Mouse (Mus musculus): Measurements from ENCODE around the gene Usp40. TPM values are rescaled to one million over a fixed set of nuclear protein-coding genes. Genes with fewer than 3 reads are reported as not detected.
A peak's percentile ranks its signal among the peaks of the same experiment; 100 is the strongest.
"Not testable (repeated sequence)": the region's sequence is repeated elsewhere in the genome, so short reads cannot be mapped to it uniquely, and the experiment has no call there.

Usp40 gene
- 10.0 and 10.1 TPM in 2 replicates for polyA plus RNA-seq (2012; rRNA removed)

DNA sequence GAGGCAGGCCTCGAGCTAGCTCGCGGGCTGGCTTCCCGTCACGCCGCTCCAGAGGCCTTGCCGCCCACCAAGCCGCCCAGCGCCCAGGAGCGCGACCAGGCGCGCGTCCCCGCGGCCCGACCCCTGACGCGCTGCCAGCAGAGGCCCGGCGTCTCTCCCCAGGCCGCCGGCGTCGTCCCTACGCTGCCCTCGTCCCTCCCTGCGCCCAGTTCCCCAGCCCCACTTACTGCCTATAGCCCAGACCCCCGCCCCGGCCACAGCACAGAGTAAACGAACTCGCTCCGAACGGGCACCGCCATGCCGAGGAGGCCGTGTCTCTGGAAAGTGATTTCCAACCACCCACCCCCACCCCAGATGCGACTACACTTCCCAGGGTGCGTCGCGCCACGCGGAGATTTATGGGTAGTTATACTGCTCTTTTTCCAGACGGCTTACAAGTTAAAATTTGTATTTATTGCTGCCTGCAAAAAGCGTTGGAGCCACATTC lies at the start of gene Usp40:
Gene Usp40 (minus strand): TSS at position 341 of the 487 bp plus-strand sequence.
- Histone ChIP-seq H3K4me3 (ENCODE audit: insufficient read depth, low read depth, low read length) (peak within 1 kb of the TSS; percentile 74), H3K27me3 (replicated peaks; ENCODE audit: control insufficient read depth, insufficient read depth, low read length) (no peaks in the 10 kb centered on the region), H3K36me3 (ENCODE audit: control insufficient read depth, insufficient read depth, low read length) (no peaks in the 10 kb centered on the region; the same call in 1 of the 2 replicates), H3K4me1 (ENCODE audit: control insufficient read depth, insufficient read depth, low read length) (peaks cover 2% of the 10 kb centered on the region; the same call in 1 of the 2 replicates), H3K27ac (ENCODE audit: insufficient read depth, low read depth, low read length) (peak within 1 kb of the TSS; percentile 54)
- DNase-seq, result peak; percentile 84
- TF ChIP-seq CTCF (conservative IDR thresholded peaks at IDR 0.05; ENCODE audit: insufficient read depth, insufficient read length, low read depth, low read length) (no peak), POLR2A (IDR thresholded peaks at IDR 0.05; ENCODE audit: low read depth, low read length) (no peak)
- WGBS, result under 1% methylated on average over 43 of the region's 45 CpGs

DNA sequence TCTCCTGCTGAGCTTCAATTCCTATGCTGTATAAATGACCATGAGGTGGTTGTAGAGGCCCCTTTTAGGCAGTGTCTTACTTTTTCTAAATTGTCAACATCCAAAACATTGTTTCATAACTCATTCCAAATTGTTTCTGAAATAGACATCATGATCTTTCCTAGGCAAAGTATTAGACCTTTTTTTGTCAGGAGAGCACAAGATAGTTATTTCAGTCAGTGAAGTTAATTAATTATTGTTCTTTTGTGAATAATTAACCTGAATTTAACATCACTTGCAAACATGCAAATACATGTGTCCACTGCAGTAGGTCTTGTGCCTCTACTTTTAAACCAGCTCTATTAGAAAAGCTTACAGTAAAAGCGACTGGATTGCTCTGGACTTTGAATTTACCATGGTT lies 46.7 kb upstream of the Usp40 start, which contains the start of gene Ugt1a10:
Gene Ugt1a10 (plus strand): TSS at position 301 of the 400 bp plus-strand sequence.
- no peak for TF ChIP-seq CTCF (conservative IDR thresholded peaks at IDR 0.05; ENCODE audit: insufficient read depth, insufficient read length, low read depth, low read length)
- TF ChIP-seq POLR2A (IDR thresholded peaks at IDR 0.05; ENCODE audit: low read depth, low read length), result no peak
- H3K36me3 ChIP-seq (ENCODE audit: control insufficient read depth, insufficient read depth, low read length), result no peaks in the 10 kb centered on the region
- H3K4me1 ChIP-seq (ENCODE audit: control insufficient read depth, insufficient read depth, low read length), result no peaks in the 10 kb centered on the region
- H3K4me3 ChIP-seq (ENCODE audit: insufficient read depth, low read depth, low read length), result no peak within 1 kb of the TSS
- H3K27me3 ChIP-seq (replicated peaks; ENCODE audit: control insufficient read depth, insufficient read depth, low read length), result no peaks in the 10 kb centered on the region
- H3K27ac ChIP-seq (ENCODE audit: insufficient read depth, low read depth, low read length), result no peak within 1 kb of the TSS
- no peak for DNase-seq
- WGBS, result 49% methylated on average over 1 of the region's 1 CpGs

DNA sequence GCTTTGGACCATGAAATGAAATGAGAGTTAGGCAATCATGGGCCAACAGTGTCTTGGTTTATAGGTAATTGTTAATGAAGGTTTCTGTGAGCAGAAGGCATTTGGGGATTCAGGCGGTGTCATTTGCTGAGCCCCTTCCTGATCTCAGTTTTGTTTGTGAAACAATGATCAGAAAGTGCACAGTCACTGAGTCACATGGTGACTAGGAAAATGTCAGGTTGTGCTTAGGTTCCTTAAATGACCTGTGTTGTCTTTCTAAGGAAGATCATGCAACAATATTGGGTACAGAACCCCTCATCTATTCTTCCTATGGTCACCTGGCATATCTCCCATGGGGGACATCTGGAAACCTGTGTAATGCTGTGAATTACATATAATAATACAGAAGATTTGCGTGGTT lies 39.1 kb upstream of the Usp40 start:
- H3K4me1 ChIP-seq (ENCODE audit: control insufficient read depth, insufficient read depth, low read length); H3K27me3 ChIP-seq (replicated peaks; ENCODE audit: control insufficient read depth, insufficient read depth, low read length); H3K4me3 ChIP-seq (ENCODE audit: insufficient read depth, low read depth, low read length); H3K27ac ChIP-seq (ENCODE audit: insufficient read depth, low read depth, low read length); H3K36me3 ChIP-seq (ENCODE audit: control insufficient read depth, insufficient read depth, low read length); DNase-seq: not testable (repeated sequence)
- 86% methylated on average over 2 of the region's 2 CpGs for WGBS

DNA sequence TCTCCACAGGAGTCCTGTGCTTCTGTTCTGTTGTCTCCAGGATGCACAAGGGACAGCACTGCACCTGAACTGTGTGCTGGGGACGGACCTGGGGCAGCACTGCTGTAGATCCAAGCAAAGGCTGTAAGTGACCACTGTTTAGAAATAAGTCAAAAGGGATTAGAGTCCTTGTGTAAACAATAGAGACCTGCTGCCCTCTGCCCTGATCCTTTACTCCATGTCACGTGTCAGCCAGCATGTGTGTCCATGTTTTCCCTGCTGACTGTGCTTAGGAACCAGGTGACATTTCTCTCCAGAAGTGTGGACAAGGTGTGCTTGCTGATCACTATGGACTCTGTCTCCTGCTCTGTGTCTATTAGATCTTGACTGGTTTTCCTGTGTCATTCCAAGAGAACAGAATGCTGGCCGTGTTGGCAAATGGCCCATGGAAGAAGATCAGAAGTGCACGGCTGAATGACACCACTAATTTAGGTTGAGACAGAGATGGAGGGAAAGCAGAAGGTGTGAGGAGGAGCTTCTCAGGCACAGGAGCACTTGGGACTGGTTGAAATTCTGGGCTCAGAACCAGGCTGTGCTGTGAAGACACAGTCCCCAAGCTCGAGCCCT lies 36.6 kb upstream of the Usp40 start:
- H3K27me3 ChIP-seq (replicated peaks; ENCODE audit: control insufficient read depth, insufficient read depth, low read length); H3K4me1 ChIP-seq (ENCODE audit: control insufficient read depth, insufficient read depth, low read length); H3K4me3 ChIP-seq (ENCODE audit: insufficient read depth, low read depth, low read length); H3K36me3 ChIP-seq (ENCODE audit: control insufficient read depth, insufficient read depth, low read length); H3K27ac ChIP-seq (ENCODE audit: insufficient read depth, low read depth, low read length): not testable (repeated sequence)
- DNase-seq, result peak; percentile 42
- WGBS, result 44% methylated on average over 4 of the region's 5 CpGs

DNA sequence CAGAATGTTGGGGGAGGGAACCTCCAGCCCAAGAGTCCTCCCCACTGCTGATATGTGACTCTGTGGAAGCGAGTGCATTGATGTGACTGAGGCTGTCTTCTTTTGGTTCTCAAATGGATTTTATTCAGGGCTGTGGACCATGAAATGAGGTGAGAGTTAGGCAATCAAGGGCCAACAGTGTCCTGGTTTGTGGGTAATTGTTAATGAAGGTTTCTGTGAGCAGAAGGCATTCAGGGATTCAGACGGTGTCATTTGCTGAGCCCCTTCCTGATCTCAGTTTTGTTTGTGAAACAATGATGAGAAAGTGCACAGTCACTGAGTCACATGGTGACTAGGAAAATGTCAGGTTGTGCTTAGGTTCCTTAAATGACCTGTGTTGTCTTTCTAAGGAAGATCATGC lies 34.7 kb upstream of the Usp40 start:
- 42% methylated on average over 1 of the region's 2 CpGs for WGBS
- H3K27me3 ChIP-seq (replicated peaks; ENCODE audit: control insufficient read depth, insufficient read depth, low read length); H3K4me1 ChIP-seq (ENCODE audit: control insufficient read depth, insufficient read depth, low read length); H3K36me3 ChIP-seq (ENCODE audit: control insufficient read depth, insufficient read depth, low read length); H3K27ac ChIP-seq (ENCODE audit: insufficient read depth, low read depth, low read length); H3K4me3 ChIP-seq (ENCODE audit: insufficient read depth, low read depth, low read length): not testable (repeated sequence)
- peak; percentile 57 for DNase-seq

DNA sequence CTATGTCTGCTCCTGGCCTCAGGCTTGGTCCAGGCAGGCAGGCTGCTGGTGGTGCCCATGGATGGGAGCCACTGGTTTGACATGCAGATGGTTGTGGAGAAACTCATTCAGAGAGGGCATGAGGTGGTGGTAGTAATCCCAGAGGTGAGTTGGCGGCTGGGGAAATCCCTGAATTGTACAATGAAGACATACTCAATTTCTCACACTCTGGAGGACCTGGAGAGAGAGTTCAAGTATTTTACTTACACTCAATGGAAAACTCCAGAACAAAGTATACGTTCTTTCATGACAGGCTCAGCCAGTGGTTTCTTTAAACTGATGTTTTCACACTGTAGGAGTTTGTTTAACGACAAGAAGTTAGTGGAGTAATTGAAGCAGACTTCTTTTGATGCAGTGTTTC lies 16.9 kb upstream of the Usp40 start:
- DNase-seq; H3K27ac ChIP-seq (ENCODE audit: insufficient read depth, low read depth, low read length); H3K4me3 ChIP-seq (ENCODE audit: insufficient read depth, low read depth, low read length); H3K27me3 ChIP-seq (replicated peaks; ENCODE audit: control insufficient read depth, insufficient read depth, low read length); H3K4me1 ChIP-seq (ENCODE audit: control insufficient read depth, insufficient read depth, low read length); H3K36me3 ChIP-seq (ENCODE audit: control insufficient read depth, insufficient read depth, low read length): not testable (repeated sequence)
- 85% methylated on average over 3 of the region's 3 CpGs for WGBS

- Histone ChIP-seq H3K4me3 (ENCODE audit: insufficient read depth, low read depth, low read length) (no peak overlapping the region), H3K27ac (ENCODE audit: insufficient read depth, low read depth, low read length) (no peak overlapping the region), H3K4me1 (ENCODE audit: control insufficient read depth, insufficient read depth, low read length) (no peaks in the 10 kb centered on the region), H3K27me3 (replicated peaks; ENCODE audit: control insufficient read depth, insufficient read depth, low read length) (no peaks in the 10 kb centered on the region), H3K36me3 (ENCODE audit: control insufficient read depth, insufficient read depth, low read length) (no peaks in the 10 kb centered on the region)
- no peak for DNase-seq
- TF ChIP-seq CTCF (conservative IDR thresholded peaks at IDR 0.05; ENCODE audit: insufficient read depth, insufficient read length, low read depth, low read length) (no peak), POLR2A (IDR thresholded peaks at IDR 0.05; ENCODE audit: low read depth, low read length) (no peak)
- WGBS, result 86% methylated on average over 6 of the region's 6 CpGs
These were observed 7.0 kb upstream of the Usp40 start for GRCm38 (mm10) chr1:88015371-88015770.

- Histone ChIP-seq H3K4me1 (ENCODE audit: control insufficient read depth, insufficient read depth, low read length) (no peaks in the 10 kb centered on the region), H3K27me3 (replicated peaks; ENCODE audit: control insufficient read depth, insufficient read depth, low read length) (no peaks in the 10 kb centered on the region), H3K27ac (ENCODE audit: insufficient read depth, low read depth, low read length) (no peak overlapping the region), H3K4me3 (ENCODE audit: insufficient read depth, low read depth, low read length) (no peak overlapping the region), H3K36me3 (ENCODE audit: control insufficient read depth, insufficient read depth, low read length) (no peaks in the 10 kb centered on the region)
- DNase-seq, result no peak
- TF ChIP-seq CTCF (conservative IDR thresholded peaks at IDR 0.05; ENCODE audit: insufficient read depth, insufficient read length, low read depth, low read length), result no peak
- TF ChIP-seq POLR2A (IDR thresholded peaks at IDR 0.05; ENCODE audit: low read depth, low read length), result no peak
- WGBS, result 96% methylated on average over 4 of the region's 4 CpGs
These were observed 6.3 kb upstream of the Usp40 start for GRCm38 (mm10) chr1:88014671-88015070.

All from kidney, adult 2 months (tissue).